Mouse (Mus musculus): ENCODE data around the gene Cbx5. TPM values are rescaled to one million over a fixed set of nuclear protein-coding genes. Genes with fewer than 3 reads are reported as not detected.

The Cbx5 gene
- total and polyA plus RNA-seq, 3 experiments = 15.6 to 57.0 (median 56.5) TPM

DNA sequence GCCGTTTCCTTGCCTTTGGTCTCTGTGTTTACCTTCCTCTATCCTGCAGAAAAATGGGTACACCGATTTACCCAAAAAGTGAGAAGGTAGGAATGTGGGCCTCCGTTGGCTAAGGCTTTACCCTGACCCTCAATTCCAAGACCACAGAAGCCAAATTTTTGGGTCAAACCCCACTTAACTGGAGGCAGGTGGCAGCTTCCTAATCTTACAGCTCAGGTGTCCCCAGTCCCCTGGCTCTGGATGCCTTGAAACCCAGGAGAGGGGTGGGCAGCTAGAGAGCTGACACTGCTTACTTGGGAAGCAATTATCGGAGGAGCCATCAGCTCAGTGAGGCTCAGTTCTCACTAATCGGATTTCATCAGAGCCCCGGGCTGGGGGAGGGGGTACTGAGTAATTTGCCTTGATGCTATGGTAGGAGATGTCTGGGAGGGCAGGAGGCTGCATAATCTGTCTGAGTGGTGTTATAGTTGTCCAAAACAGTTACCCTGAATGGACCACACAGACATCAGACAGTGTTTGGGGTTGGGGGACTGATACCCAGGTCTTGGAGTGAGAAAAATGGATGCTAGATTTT, 72.5 kb downstream of the Cbx5 start, which contains the start of gene Smug1:
Smug1 (minus strand) TSS at position 51 of the 574 bp plus-strand sequence.
- Histone ChIP-seq H3K27ac (no peak within 1 kb of the TSS), H3K36me3 (ENCODE audit: control insufficient read depth, insufficient read depth, low read length) (no peaks in the 10 kb centered on the region), H3K27me3 (ENCODE audit: control insufficient read depth, insufficient read depth, low read length) (peaks cover 10% of the 10 kb centered on the region), H3K79me2 (replicated peaks; ENCODE audit: control insufficient read depth, insufficient read depth, low read length) (no peaks in the 10 kb centered on the region), H3K4me3 (no peak within 1 kb of the TSS), H3K9ac (ENCODE audit: low read depth, low read length) (no peak within 1 kb of the TSS), H3K4me1 (ENCODE audit: control insufficient read depth, insufficient read depth, low read length) (peaks cover 3% of the 10 kb centered on the region)
- TF ChIP-seq CTCF (IDR thresholded peaks at IDR 0.05) = no peak
- no peak for TF ChIP-seq POLR2A (IDR thresholded peaks at IDR 0.05; ENCODE audit: insufficient read depth, low read depth, low read length)
- TF ChIP-seq EP300 (IDR thresholded peaks at IDR 0.05; ENCODE audit: insufficient read depth, low read depth, low read length) = no peak
- 48% methylated on average over 6 of the region's 6 CpGs for whole genome bisulfite sequencing
- DNase-seq = no peak
- intact Hi-C loops (cut with DNase I) = no loop called here

DNA sequence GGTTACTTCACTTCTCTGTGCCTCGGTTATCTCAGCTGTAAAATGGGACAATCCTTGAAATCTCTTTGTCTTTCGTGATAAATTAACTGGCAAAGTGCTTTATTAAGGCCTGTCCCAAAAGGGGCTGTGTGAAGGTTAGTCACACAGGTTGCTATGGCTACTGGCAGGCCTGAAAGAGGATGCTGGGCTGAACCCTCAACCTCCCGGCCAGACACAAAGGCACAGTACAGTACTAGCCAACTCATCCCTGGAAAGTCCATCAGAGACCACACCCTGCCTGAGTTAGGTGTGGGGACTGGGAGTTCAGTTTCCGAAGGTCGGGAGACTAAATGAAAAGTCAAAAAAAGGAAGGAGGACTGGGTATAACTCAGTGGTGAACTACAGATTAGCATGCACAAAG, 73.7 kb downstream of the Cbx5 start:
- 34% methylated on average over 5 of the region's 5 CpGs for WGBS
- no peak overlapping the region for H3K27ac ChIP-seq
- no peak for DNase-seq
- no peaks in the 10 kb centered on the region for H3K36me3 ChIP-seq (ENCODE audit: control insufficient read depth, insufficient read depth, low read length)
- no peak overlapping the region for H3K4me3 ChIP-seq
- H3K79me2 ChIP-seq (replicated peaks; ENCODE audit: control insufficient read depth, insufficient read depth, low read length) = no peaks in the 10 kb centered on the region
- peaks cover 10% of the 10 kb centered on the region for H3K27me3 ChIP-seq (ENCODE audit: control insufficient read depth, insufficient read depth, low read length)
- H3K4me1 ChIP-seq (ENCODE audit: control insufficient read depth, insufficient read depth, low read length) = peaks cover 3% of the 10 kb centered on the region
- H3K9ac ChIP-seq (ENCODE audit: low read depth, low read length) = no peak overlapping the region
- intact Hi-C loops (cut with DNase I) = loop anchor here (1.0 to 2.0 kb wide), 2 partner anchors 153 to 179 kb away; no protein-coding TSS in a partner anchor
- TF ChIP-seq EP300 (IDR thresholded peaks at IDR 0.05; ENCODE audit: insufficient read depth, low read depth, low read length) = no peak
- TF ChIP-seq CTCF (IDR thresholded peaks at IDR 0.05) = no peak

DNA sequence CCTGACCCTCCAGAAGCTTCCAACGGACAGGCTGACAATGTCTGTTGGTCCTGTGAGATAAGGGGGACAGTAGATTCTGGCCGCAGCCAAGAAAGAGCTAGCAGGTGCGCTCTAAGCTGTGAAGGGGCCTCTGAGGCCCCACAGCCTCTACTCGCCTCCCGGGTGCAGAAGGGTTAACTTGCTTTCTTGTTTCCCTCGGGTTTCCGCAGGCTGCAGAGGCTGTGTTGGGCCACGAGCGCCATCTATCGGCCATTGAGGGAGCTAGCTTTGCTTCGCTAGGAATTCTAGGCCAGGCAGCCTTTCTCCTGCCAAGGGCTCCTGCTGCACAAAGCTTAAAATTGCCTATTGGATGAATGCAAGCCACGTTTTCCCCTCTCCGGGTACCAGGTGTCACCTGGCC, 74.2 kb downstream of the Cbx5 start:
- Histone ChIP-seq H3K9ac (ENCODE audit: low read depth, low read length) (peak overlapping the region; percentile 38; the same call in 1 of the 2 replicates), H3K79me2 (replicated peaks; ENCODE audit: control insufficient read depth, insufficient read depth, low read length) (no peaks in the 10 kb centered on the region), H3K36me3 (ENCODE audit: control insufficient read depth, insufficient read depth, low read length) (no peaks in the 10 kb centered on the region), H3K4me3 (no peak overlapping the region), H3K4me1 (ENCODE audit: control insufficient read depth, insufficient read depth, low read length) (peaks cover 3% of the 10 kb centered on the region), H3K27me3 (ENCODE audit: control insufficient read depth, insufficient read depth, low read length) (peaks cover 8% of the 10 kb centered on the region), H3K27ac (no peak overlapping the region)
- intact Hi-C loops (cut with DNase I) = loop anchor here (1.0 to 2.0 kb wide), 2 partner anchors 152 to 179 kb away; no protein-coding TSS in a partner anchor
- DNase-seq = peak; percentile 85 to 86
- no peak for TF ChIP-seq POLR2A (IDR thresholded peaks at IDR 0.05; ENCODE audit: insufficient read depth, low read depth, low read length)
- TF ChIP-seq CTCF (IDR thresholded peaks at IDR 0.05) = peak; percentile 99; the same call in 1 of the 2 replicates
- TF ChIP-seq EP300 (IDR thresholded peaks at IDR 0.05; ENCODE audit: insufficient read depth, low read depth, low read length) = peak; percentile 72
- 1% methylated on average over 13 of the region's 13 CpGs for WGBS

DNA sequence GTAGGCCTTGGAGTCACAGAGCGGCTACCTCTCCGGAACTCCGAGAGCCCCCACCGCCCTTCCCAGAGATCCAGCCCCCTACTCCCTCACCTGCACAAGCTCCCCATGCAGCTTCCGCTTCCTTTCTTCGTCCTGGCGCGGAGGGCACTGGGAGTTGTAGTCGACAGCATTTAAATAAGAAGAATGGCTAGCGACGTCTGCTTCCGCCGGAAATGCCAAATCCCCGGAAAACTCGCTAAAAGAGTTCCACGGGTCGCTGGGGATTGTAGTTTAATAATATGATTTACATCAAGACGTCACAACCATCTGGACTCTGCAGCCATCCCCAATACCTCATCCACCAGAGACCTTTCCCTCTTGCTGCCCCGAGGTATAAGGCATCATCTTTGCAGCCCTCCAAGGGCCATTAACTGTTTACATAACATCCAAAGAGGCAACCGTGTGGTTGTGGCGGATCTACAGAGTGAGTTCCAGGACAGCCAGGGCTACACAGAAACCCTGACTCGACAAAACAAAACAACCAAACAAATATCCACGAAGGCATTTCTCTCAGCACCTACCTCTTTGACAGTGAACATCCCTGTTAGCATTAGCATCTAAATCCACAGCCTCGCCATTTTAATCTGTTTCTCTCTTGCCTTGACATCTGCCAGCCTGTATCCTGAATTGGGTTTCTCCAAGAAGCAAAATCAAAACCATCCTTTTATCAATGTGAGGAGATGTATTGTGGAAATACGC, 76.3 kb downstream of the Cbx5 start:
- DNase-seq = peak; percentile 89 to 92
- Histone ChIP-seq H3K4me1 (ENCODE audit: control insufficient read depth, insufficient read depth, low read length) (peaks cover 3% of the 10 kb centered on the region), H3K79me2 (replicated peaks; ENCODE audit: control insufficient read depth, insufficient read depth, low read length) (no peaks in the 10 kb centered on the region), H3K27me3 (ENCODE audit: control insufficient read depth, insufficient read depth, low read length) (no peaks in the 10 kb centered on the region), H3K27ac (peak overlapping the region; percentile 65), H3K4me3 (peak overlapping the region; percentile 77), H3K36me3 (ENCODE audit: control insufficient read depth, insufficient read depth, low read length) (no peaks in the 10 kb centered on the region), H3K9ac (ENCODE audit: low read depth, low read length) (peak overlapping the region; percentile 74)
- 9% methylated on average over 25 of the region's 25 CpGs for WGBS
- TF ChIP-seq POLR2A (IDR thresholded peaks at IDR 0.05; ENCODE audit: insufficient read depth, low read depth, low read length) = peak; percentile 76
- no peak for TF ChIP-seq CTCF (IDR thresholded peaks at IDR 0.05)
- 0 out of 2 replicates have a peak, but pooled peaks have one; percentile 41 for TF ChIP-seq EP300 (IDR thresholded peaks at IDR 0.05; ENCODE audit: insufficient read depth, low read depth, low read length)
- intact Hi-C loops (cut with DNase I) = no loop called here

DNA sequence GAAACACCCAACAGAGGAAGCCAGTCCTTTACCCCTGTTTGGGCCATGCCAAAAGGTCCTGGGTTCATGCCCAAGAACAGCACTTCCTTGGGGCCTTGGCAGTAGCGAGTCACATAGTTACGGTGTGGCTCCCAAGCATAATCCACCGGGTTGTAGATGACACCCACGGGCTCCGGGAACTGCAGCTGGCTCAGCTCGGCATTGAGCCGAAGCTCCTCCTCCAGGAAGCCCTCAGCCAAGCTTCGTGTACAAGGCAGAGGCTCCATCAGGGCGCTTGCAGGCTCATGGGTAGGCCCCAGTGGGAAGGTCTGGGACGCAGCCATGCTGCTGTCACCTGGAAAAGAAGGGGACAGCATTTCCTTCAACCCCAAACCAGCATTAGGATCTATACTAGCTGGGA, 82.0 kb downstream of the Cbx5 start:
- Histone ChIP-seq H3K27me3 (ENCODE audit: control insufficient read depth, insufficient read depth, low read length) (no peaks in the 10 kb centered on the region), H3K27ac (no peak overlapping the region), H3K4me1 (ENCODE audit: control insufficient read depth, insufficient read depth, low read length) (no peaks in the 10 kb centered on the region), H3K4me3 (no peak overlapping the region), H3K79me2 (replicated peaks; ENCODE audit: control insufficient read depth, insufficient read depth, low read length) (no peaks in the 10 kb centered on the region), H3K36me3 (ENCODE audit: control insufficient read depth, insufficient read depth, low read length) (no peaks in the 10 kb centered on the region), H3K9ac (ENCODE audit: low read depth, low read length) (no peak overlapping the region)
- no peak for TF ChIP-seq EP300 (IDR thresholded peaks at IDR 0.05; ENCODE audit: insufficient read depth, low read depth, low read length)
- TF ChIP-seq POLR2A (IDR thresholded peaks at IDR 0.05; ENCODE audit: insufficient read depth, low read depth, low read length) = no peak
- no peak for TF ChIP-seq CTCF (IDR thresholded peaks at IDR 0.05)
- DNase-seq = no peak
- 77% methylated on average over 10 of the region's 10 CpGs for WGBS
- intact Hi-C loops (cut with DNase I) = no loop called here

DNA sequence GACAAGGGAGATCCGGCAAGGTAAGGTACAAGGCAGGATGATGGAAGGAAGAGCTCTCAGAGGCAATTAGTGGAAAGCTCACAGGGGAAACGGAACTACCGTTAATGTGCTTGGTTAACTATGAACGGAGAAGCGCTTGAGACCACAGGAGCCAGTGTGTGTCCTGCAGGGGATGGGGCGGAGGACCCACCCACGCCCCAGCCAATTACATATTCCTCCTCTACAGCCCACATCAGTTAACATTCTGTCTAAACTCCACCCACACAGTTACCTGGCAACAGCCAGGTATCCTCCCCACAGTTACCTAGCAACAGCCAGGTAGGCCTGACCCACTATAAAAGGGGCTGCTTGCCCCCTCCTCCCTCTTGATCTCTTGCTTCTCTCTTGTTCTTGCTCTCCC, 82.7 kb downstream of the Cbx5 start:
- no peaks in the 10 kb centered on the region for H3K79me2 ChIP-seq (replicated peaks; ENCODE audit: control insufficient read depth, insufficient read depth, low read length)
- H3K4me3 ChIP-seq = no peak overlapping the region
- no peaks in the 10 kb centered on the region for H3K4me1 ChIP-seq (ENCODE audit: control insufficient read depth, insufficient read depth, low read length)
- no peak overlapping the region for H3K9ac ChIP-seq (ENCODE audit: low read depth, low read length)
- no peaks in the 10 kb centered on the region for H3K36me3 ChIP-seq (ENCODE audit: control insufficient read depth, insufficient read depth, low read length)
- no peaks in the 10 kb centered on the region for H3K27me3 ChIP-seq (ENCODE audit: control insufficient read depth, insufficient read depth, low read length)
- TF ChIP-seq CTCF (IDR thresholded peaks at IDR 0.05) (no peak), EP300 (IDR thresholded peaks at IDR 0.05; ENCODE audit: insufficient read depth, low read depth, low read length) (no peak), POLR2A (IDR thresholded peaks at IDR 0.05; ENCODE audit: insufficient read depth, low read depth, low read length) (no peak)
- 77% methylated on average over 7 of the region's 7 CpGs for WGBS
- H3K27ac ChIP-seq = no peak overlapping the region
- no peak for DNase-seq
- intact Hi-C loops (cut with DNase I) = no loop called here
